Mouse (Mus musculus) MEL (cell line): ENCODE data around the gene Arhgap4. TPM values are rescaled to one million over a fixed set of nuclear protein-coding genes. Genes with fewer than 3 reads are reported as not detected.

ENCODE experiments used
- DNase-seq: peaks from one replicate; pipeline ENCODE4 v3.0.0; 2011; ENCODE audit warnings: low read depth, low spot score
- H3K27ac ChIP-seq: 2 replicates; pipeline ENCODE4 v1.5.1; 2012; ENCODE audit warnings: low read depth, mild to moderate bottlenecking, control low read depth, low read length, moderate library complexity; ENCODE audit not compliant: control insufficient read depth
- H3K27me3 ChIP-seq, 2 experiments: fragments of 150-350 bp in 1 of 2; sonication (generic) in 1 of 2; 2 replicates each; pipeline ENCODE4 v1.6.1; 2012; ENCODE audit warnings: low read length in 2 of 2, mild to moderate bottlenecking in 2 of 2, improper control_type of control experiment in 1 of 2, moderate library complexity in 1 of 2; ENCODE audit not compliant: insufficient read depth in 2 of 2, control insufficient read depth in 1 of 2
- H3K36me3 ChIP-seq, 2 experiments: 2 replicates each; pipeline ENCODE4 v1.6.1; 2012 to 2014; ENCODE audit warnings: low read length in 2 of 2, improper control_type of control experiment in 1 of 2, inconsistent platforms in 1 of 2, mild to moderate bottlenecking in 1 of 2; ENCODE audit not compliant: insufficient read depth in 2 of 2, control insufficient read depth in 1 of 2
- H3K4me1 ChIP-seq, 2 experiments: fragments of 150-350 bp in 1 of 2; sonication (generic) in 1 of 2; 2 replicates each; pipeline ENCODE4 v1.6.1; 2012; ENCODE audit warnings: low read length in 2 of 2, improper control_type of control experiment in 1 of 2, mild to moderate bottlenecking in 1 of 2; ENCODE audit not compliant: insufficient read depth in 2 of 2, control insufficient read depth in 1 of 2
- H3K4me3 ChIP-seq, 2 experiments: fragments of 150-350 bp in 1 of 2; sonication (generic) in 1 of 2; 2 replicates each; pipeline ENCODE4 v1.5.1; 2012; ENCODE audit warnings: low read depth in 2 of 2, low read length in 2 of 2, mild to moderate bottlenecking in 2 of 2, moderate library complexity in 2 of 2, control low read depth in 1 of 2, improper control_type of control experiment in 1 of 2; ENCODE audit not compliant: control insufficient read depth in 1 of 2, insufficient read depth in 1 of 2
- H3K79me2 ChIP-seq: 2 replicates; pipeline ENCODE4 v1.6.1; 2012; ENCODE audit warnings: mild to moderate bottlenecking, low read length, moderate library complexity; ENCODE audit not compliant: control insufficient read depth, poor library complexity, insufficient read depth
- H3K9ac ChIP-seq: 2 replicates; pipeline ENCODE4 v1.6.1; 2012; ENCODE audit warnings: low read depth, mild to moderate bottlenecking, control low read depth, low read length, moderate library complexity; ENCODE audit not compliant: control insufficient read depth, poor library complexity, severe bottlenecking
- H3K9me3 ChIP-seq: fragments of 150-350 bp; sonication (generic); replicated peaks from 2 replicates; pipeline ENCODE4 v1.6.1; 2012; ENCODE audit warnings: mild to moderate bottlenecking, low read length, improper control_type of control experiment, moderate library complexity; ENCODE audit not compliant: insufficient read depth
- BHLHE40 ChIP-seq: IDR thresholded peaks from 2 replicates; pipeline ENCODE4 v1.6.1; 2012; ENCODE audit warnings: low read depth, mild to moderate bottlenecking, inconsistent platforms, low read length, improper control_type of control experiment, borderline replicate concordance
- CHD1 ChIP-seq: IDR thresholded peaks from 2 replicates; pipeline ENCODE4 v1.6.1; 2012; ENCODE audit warnings: low read depth, mild to moderate bottlenecking, inconsistent platforms, low read length, improper control_type of control experiment
- CHD2 ChIP-seq: IDR thresholded peaks from 2 replicates; pipeline ENCODE4 v1.6.1; 2011; ENCODE audit warnings: low read length, improper control_type of control experiment
- CTCF ChIP-seq, 3 experiments: IDR thresholded peaks in 2 of 3; conservative IDR thresholded peaks in 1 of 3; 2 replicates each; pipeline ENCODE4 v1.5.1; 2011 to 2012; ENCODE audit warnings: low read length in 3 of 3, low read depth in 2 of 3, mild to moderate bottlenecking in 2 of 3, improper control_type of control experiment in 1 of 3, inconsistent platforms in 1 of 3, mixed read lengths in 1 of 3, moderate library complexity in 1 of 3; ENCODE audit not compliant: control insufficient read depth in 1 of 3, insufficient read depth in 1 of 3, poor library complexity in 1 of 3, severe bottlenecking in 1 of 3
- E2F4 ChIP-seq: IDR thresholded peaks from 2 replicates; pipeline ENCODE4 v1.6.1; 2011; ENCODE audit warnings: low read depth, low read length, improper control_type of control experiment, borderline replicate concordance
- EP300 ChIP-seq, 2 experiments: IDR thresholded peaks; 2 replicates each; pipeline ENCODE4 v1.6.1; 2011; ENCODE audit warnings: improper control_type of control experiment in 2 of 2, low read length in 2 of 2, low read depth in 1 of 2, mild to moderate bottlenecking in 1 of 2
- ETS1 ChIP-seq: IDR thresholded peaks from 2 replicates; pipeline ENCODE4 v1.6.1; 2012; ENCODE audit warnings: low read depth, mild to moderate bottlenecking, inconsistent platforms, low read length, improper control_type of control experiment, moderate library complexity
- GABPA ChIP-seq: IDR thresholded peaks from 2 replicates; pipeline ENCODE4 v1.6.1; 2012; ENCODE audit warnings: low read depth, mild to moderate bottlenecking, inconsistent platforms, low read length, improper control_type of control experiment, moderate library complexity
- HCFC1 ChIP-seq: IDR thresholded peaks from 2 replicates; pipeline ENCODE4 v1.6.1; 2012; ENCODE audit warnings: low read depth, mild to moderate bottlenecking, inconsistent platforms, low read length, improper control_type of control experiment, moderate library complexity
- KAT2A ChIP-seq: conservative IDR thresholded peaks from 2 replicates; pipeline ENCODE4 v1.6.1; 2012; ENCODE audit warnings: low read depth, low read length, improper control_type of control experiment, inconsistent platforms
- MAX ChIP-seq: IDR thresholded peaks from 2 replicates; pipeline ENCODE4 v1.6.1; 2011; ENCODE audit warnings: low read length, improper control_type of control experiment
- MAZ ChIP-seq: IDR thresholded peaks from 2 replicates; pipeline ENCODE4 v1.6.1; 2012; ENCODE audit warnings: low read depth, mild to moderate bottlenecking, inconsistent platforms, low read length, improper control_type of control experiment
- MEF2A ChIP-seq: IDR thresholded peaks from 2 replicates; pipeline ENCODE4 v1.6.1; 2014; ENCODE audit warnings: low read depth, mild to moderate bottlenecking, inconsistent platforms, low read length, improper control_type of control experiment; ENCODE audit not compliant: poor library complexity, insufficient replicate concordance, severe bottlenecking; ENCODE audit errors: extremely low read depth
- MXI1 ChIP-seq: IDR thresholded peaks from 2 replicates; pipeline ENCODE4 v1.6.1; 2011; ENCODE audit warnings: mild to moderate bottlenecking, low read depth, low read length, improper control_type of control experiment
- MYB ChIP-seq: IDR thresholded peaks from 2 replicates; pipeline ENCODE4 v1.6.1; 2011; ENCODE audit warnings: mild to moderate bottlenecking, low read depth, low read length, improper control_type of control experiment
- MYC ChIP-seq: IDR thresholded peaks from 2 replicates; pipeline ENCODE4 v1.6.1; 2011; ENCODE audit warnings: low read depth, mild to moderate bottlenecking, low read length, improper control_type of control experiment, moderate library complexity
- NELFE ChIP-seq: IDR thresholded peaks from 2 replicates; pipeline ENCODE4 v1.6.1; 2011; ENCODE audit warnings: low read depth, low read length, improper control_type of control experiment
- POLR2A ChIP-seq, 2 experiments: IDR thresholded peaks; 2 replicates each; pipeline ENCODE4 v1.6.1; 2011 to 2012; ENCODE audit warnings: low read length in 2 of 2, mild to moderate bottlenecking in 2 of 2, control low read depth in 1 of 2, improper control_type of control experiment in 1 of 2, low read depth in 1 of 2, moderate library complexity in 1 of 2; ENCODE audit not compliant: control insufficient read depth in 1 of 2, insufficient read depth in 1 of 2, poor library complexity in 1 of 2
- POLR2AphosphoS2 ChIP-seq: IDR thresholded peaks from 2 replicates; pipeline ENCODE4 v1.6.1; 2011; ENCODE audit warnings: low read length, improper control_type of control experiment
- POLR2AphosphoS5 ChIP-seq: IDR thresholded peaks from 2 replicates; pipeline ENCODE4 v1.6.1; 2012; ENCODE audit warnings: low read depth, borderline replicate concordance, mild to moderate bottlenecking, inconsistent platforms, low read length, moderate library complexity, mixed read lengths
- RAD21 ChIP-seq: IDR thresholded peaks from 2 replicates; pipeline ENCODE4 v1.6.1; 2011; ENCODE audit warnings: mild to moderate bottlenecking, low read depth, low read length, improper control_type of control experiment
- SIN3A ChIP-seq: IDR thresholded peaks from 2 replicates; pipeline ENCODE4 v1.6.1; 2012; ENCODE audit warnings: low read length, improper control_type of control experiment, inconsistent platforms
- SMC3 ChIP-seq: IDR thresholded peaks from 2 replicates; pipeline ENCODE4 v1.6.1; 2011; ENCODE audit warnings: low read depth, low read length, improper control_type of control experiment
- TAL1 ChIP-seq: IDR thresholded peaks from 2 replicates; pipeline ENCODE4 v1.6.1; 2012; ENCODE audit warnings: mild to moderate bottlenecking, inconsistent platforms, low read length, moderate library complexity, mixed read lengths
- TBP ChIP-seq: IDR thresholded peaks from 2 replicates; pipeline ENCODE4 v1.8.0; 2011; ENCODE audit warnings: low read depth, low read length, improper control_type of control experiment
- USF1 ChIP-seq: IDR thresholded peaks from 2 replicates; pipeline ENCODE4 v1.6.1; 2014; ENCODE audit warnings: low read depth, mild to moderate bottlenecking, inconsistent platforms, low read length, improper control_type of control experiment, moderate library complexity
- USF2 ChIP-seq, 2 experiments: IDR thresholded peaks; 2 replicates each; pipeline ENCODE4 v1.6.1; 2011 to 2012; ENCODE audit warnings: improper control_type of control experiment in 2 of 2, low read length in 2 of 2, borderline replicate concordance in 1 of 2, inconsistent platforms in 1 of 2, low read depth in 1 of 2, mild to moderate bottlenecking in 1 of 2; ENCODE audit not compliant: insufficient read depth in 1 of 2
- ZC3H11A ChIP-seq: IDR thresholded peaks from 2 replicates; pipeline ENCODE4 v1.6.1; 2012; ENCODE audit warnings: low read depth, mild to moderate bottlenecking, inconsistent platforms, low read length, improper control_type of control experiment
- ZKSCAN1 ChIP-seq: IDR thresholded peaks from 2 replicates; pipeline ENCODE4 v1.6.1; 2012; ENCODE audit warnings: low read depth, mild to moderate bottlenecking, inconsistent platforms, low read length, improper control_type of control experiment, moderate library complexity
- ZMIZ1 ChIP-seq: IDR thresholded peaks from 2 replicates; pipeline ENCODE4 v1.6.1; 2012; ENCODE audit warnings: low read depth, mild to moderate bottlenecking, inconsistent platforms, low read length, improper control_type of control experiment, moderate library complexity
- ZNF384 ChIP-seq: IDR thresholded peaks from 2 replicates; pipeline ENCODE4 v1.6.1; 2012; ENCODE audit warnings: low read depth, mild to moderate bottlenecking, inconsistent platforms, low read length, improper control_type of control experiment
- polyA plus RNA-seq, 2 experiments: library from polyadenylated mRNA; stranded (reverse) in 1 of 2; unstranded in 1 of 2; fragments of >175 nt in 1 of 2; fragments of >200 nt in 1 of 2; gene quantifications; 2 replicates each; pipeline versions ENCODE4 v1.2.1 to v1.2.4; 2012; ENCODE audit warnings: low replicate concordance in 2 of 2, low read depth in 1 of 2; ENCODE audit not compliant: insufficient read length in 2 of 2, insufficient read depth in 1 of 2, missing spikeins in 1 of 2
- total RNA-seq: library from RNA; depleted of rRNA; stranded (reverse); fragments of 300-350 nt; gene quantifications from 2 replicates; pipeline ENCODE4 v1.2.3, GENCODE M21; 2012

Arhgap4 gene
- total and polyA plus RNA-seq, 3 experiments: 10.3 to 24.5 TPM; not detected in 1

- TF ChIP-seq ZMIZ1: 0 out of 2 replicates have a peak, but pooled peaks have one; percentile 9
- peak; percentile 33; the same call in 1 of the 2 replicates for TF ChIP-seq KAT2A
- TF ChIP-seq SMC3: no peak
- peak; percentile 84 for TF ChIP-seq POLR2AphosphoS2
- TF ChIP-seq MYC: peak; percentile 13; the same call in 1 of the 2 replicates
- TF ChIP-seq MXI1: no peak; the same call in 1 of the 2 replicates
- no peak for TF ChIP-seq RAD21
- TF ChIP-seq POLR2AphosphoS5: no peak
- peak; percentile 67 for TF ChIP-seq TBP
- peak; percentile 49; the same call in 1 of the 2 replicates for TF ChIP-seq MYB
- peak; percentile 18; the same call in 1 of the 2 replicates for TF ChIP-seq ETS1
- no peak for TF ChIP-seq CHD2
- no peak for TF ChIP-seq ZC3H11A
- TF ChIP-seq POLR2A (IDR thresholded peaks at IDR 0.05; ENCODE audit: control insufficient read depth in 1 of 2, insufficient read depth in 1 of 2, low read depth in 1 of 2, low read length in 2 of 2, poor library complexity in 1 of 2): peak; percentile 34 to 72; a peak in 1 of 4 replicates
- TF ChIP-seq EP300 (IDR thresholded peaks at IDR 0.05; ENCODE audit: low read depth in 1 of 2, low read length in 2 of 2): peak in 1 of 2 experiments; percentile 61; a peak in 2 of 4 replicates
- no peak for TF ChIP-seq GABPA
- TF ChIP-seq USF1: no peak
- no peak for TF ChIP-seq E2F4
- 0 out of 2 replicates have a peak, but pooled peaks have one; percentile 18 for TF ChIP-seq MAX
Observed at GRCm38 (mm10) chrX:73914827-73915703, 6.6 kb downstream of the Arhgap4 start (continued).

DNA sequence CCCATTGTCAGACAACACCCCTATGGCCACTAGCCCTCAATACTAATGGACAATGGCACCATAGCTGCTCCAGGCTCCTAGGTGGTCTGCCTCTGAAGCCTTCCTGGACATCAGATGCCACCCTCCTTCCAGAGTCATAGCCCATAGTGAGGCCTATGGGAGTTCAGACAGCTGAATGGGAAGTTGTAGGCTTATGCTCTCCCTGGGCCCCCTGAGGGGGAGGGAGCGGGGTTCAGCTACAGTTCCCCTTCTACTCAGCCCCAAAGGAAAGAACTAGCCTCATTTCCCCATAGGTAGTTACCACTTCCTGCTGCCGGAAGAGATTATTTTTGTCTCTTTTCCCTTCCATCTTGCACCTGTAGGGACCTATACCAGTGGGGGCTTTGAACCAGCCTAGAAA is 10.1 kb downstream of the Arhgap4 start:
- H3K79me2 ChIP-seq: peaks cover 2% of the 10 kb centered on the region
- H3K9ac ChIP-seq: peak overlapping the region; percentile 73
- no peaks in the 10 kb centered on the region for H3K27me3 ChIP-seq
- peak; percentile 85 for DNase-seq
- peaks cover 15 to 32% of the 10 kb centered on the region in 2 experiments for H3K4me1 ChIP-seq
- H3K9me3 ChIP-seq: no peaks in the 10 kb centered on the region
- H3K27ac ChIP-seq: peak overlapping the region; percentile 90
- peaks cover 0 to 36% of the 10 kb centered on the region in 2 experiments; a peak in 2 of 4 replicates for H3K36me3 ChIP-seq
- H3K4me3 ChIP-seq: peak overlapping the region; percentile 42 to 63
- TF ChIP-seq TAL1 (peak; percentile 47), KAT2A (no peak), CHD1 (no peak), CTCF (IDR thresholded peaks at IDR 0.05 in 2 of 3, conservative IDR thresholded peaks at IDR 0.05 in 1 of 3; ENCODE audit: control insufficient read depth in 1 of 3, insufficient read depth in 1 of 3, low read depth in 2 of 3, low read length in 3 of 3, poor library complexity in 1 of 3, severe bottlenecking in 1 of 3) (no peak), ETS1 (peak; percentile 50; the same call in 1 of the 2 replicates), MXI1 (peak; percentile 16; the same call in 1 of the 2 replicates), BHLHE40 (no peak), NELFE (no peak), ZKSCAN1 (no peak), RAD21 (no peak), USF1 (no peak), SIN3A (no peak), ZNF384 (no peak), SMC3 (no peak), MEF2A (no peak), POLR2A (IDR thresholded peaks at IDR 0.05; ENCODE audit: control insufficient read depth in 1 of 2, insufficient read depth in 1 of 2, low read depth in 1 of 2, low read length in 2 of 2, poor library complexity in 1 of 2) (peak in 1 of 2 experiments; percentile 21; a peak in 1 of 4 replicates), TBP (no peak), MYC (no peak), USF2 (IDR thresholded peaks at IDR 0.05; ENCODE audit: borderline replicate concordance in 1 of 2, insufficient read depth in 1 of 2, low read depth in 1 of 2, low read length in 2 of 2) (no peak), MYB (no peak), MAZ (no peak), MAX (no peak), ZC3H11A (no peak), HCFC1 (0 out of 2 replicates have a peak, but pooled peaks have one; percentile 39), GABPA (no peak)
